Mouse (Mus musculus) myocyte (in vitro differentiated cells): Measurements from ENCODE around the gene Pafah1b2.

Source experiments
- CEBPB ChIP-seq: IDR thresholded peaks from 2 replicates; pipeline ENCODE4 v1.6.1; 2011; ENCODE audit warnings: mild to moderate bottlenecking, moderate library complexity; ENCODE audit not compliant: poor library complexity, insufficient read depth, severe bottlenecking
- E2F4 ChIP-seq: IDR thresholded peaks from one replicate; pipeline ENCODE4 v1.6.1; 2011; ENCODE audit warnings: mild to moderate bottlenecking, control low read depth, moderate library complexity; ENCODE audit not compliant: insufficient read depth
- MAX ChIP-seq: IDR thresholded peaks from one replicate; pipeline ENCODE4 v1.6.1; 2011; ENCODE audit warnings: low read depth, mild to moderate bottlenecking, control low read depth
- MYOD1 ChIP-seq, 3 experiments: IDR thresholded peaks; one replicate each; pipeline ENCODE4 v1.6.1; 2011; ENCODE audit warnings: control low read depth in 2 of 3, low read depth in 2 of 3, mild to moderate bottlenecking in 2 of 3, moderate library complexity in 1 of 3; ENCODE audit not compliant: insufficient read length in 2 of 3, control insufficient read depth in 1 of 3
- MYOG ChIP-seq, 3 experiments: IDR thresholded peaks; one replicate each; pipeline ENCODE4 v1.6.1; 2011; ENCODE audit warnings: control low read depth in 2 of 3, low read depth in 2 of 3, mild to moderate bottlenecking in 2 of 3; ENCODE audit not compliant: insufficient read length in 2 of 3, control insufficient read depth in 1 of 3, insufficient read depth in 1 of 3
- POLR2A ChIP-seq: IDR thresholded peaks from one replicate; pipeline ENCODE4 v1.6.1; 2011; ENCODE audit warnings: low read depth, mild to moderate bottlenecking, control low read depth, moderate library complexity; ENCODE audit not compliant: insufficient read length
- POLR2AphosphoS2 ChIP-seq: IDR thresholded peaks from one replicate; pipeline ENCODE4 v1.6.1; 2011; ENCODE audit warnings: low read depth, control low read depth; ENCODE audit not compliant: insufficient read length
- REST ChIP-seq: IDR thresholded peaks from one replicate; pipeline ENCODE4 v1.6.1; 2011; ENCODE audit warnings: mild to moderate bottlenecking, control low read depth, moderate library complexity; ENCODE audit not compliant: insufficient read depth, insufficient read length
- SRF ChIP-seq: IDR thresholded peaks from one replicate; pipeline ENCODE4 v1.6.1; 2011; ENCODE audit warnings: low read depth; ENCODE audit not compliant: control insufficient read depth, insufficient read length
- TCF12 ChIP-seq: IDR thresholded peaks from one replicate; pipeline ENCODE4 v1.6.1; 2011; ENCODE audit warnings: mild to moderate bottlenecking, control low read depth; ENCODE audit not compliant: poor library complexity, insufficient read depth, severe bottlenecking
- TCF3 ChIP-seq: IDR thresholded peaks from one replicate; pipeline ENCODE4 v1.6.1; 2011; ENCODE audit warnings: low read depth, control low read depth; ENCODE audit not compliant: insufficient read length
- USF1 ChIP-seq: IDR thresholded peaks from one replicate; pipeline ENCODE4 v1.6.1; 2011; ENCODE audit warnings: low read depth, mild to moderate bottlenecking, control low read depth, moderate library complexity

DNA sequence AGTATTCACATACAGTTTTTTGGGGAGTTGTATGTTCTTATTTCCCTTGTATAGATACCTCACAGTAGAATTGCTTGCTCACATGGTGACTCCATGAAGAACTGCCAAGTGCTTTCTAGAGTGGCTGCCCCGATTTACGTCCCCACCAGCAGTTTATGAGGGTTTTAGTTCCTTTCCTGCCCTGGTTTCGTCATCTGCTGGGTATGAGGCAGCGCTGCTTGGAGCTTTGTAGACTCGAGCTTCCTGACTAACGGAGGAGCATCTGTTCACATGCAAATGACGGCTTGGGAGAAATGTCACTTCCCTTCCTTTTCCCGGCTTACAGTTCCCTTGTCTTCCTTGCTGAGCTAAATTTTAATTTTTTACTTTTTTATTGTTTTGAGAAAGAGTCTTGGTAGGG is 15.5 kb upstream of the Pafah1b2 start:
- TF ChIP-seq POLR2A: no peak
- no peak for TF ChIP-seq USF1
- no peak for TF ChIP-seq MYOD1 (IDR thresholded peaks at IDR 0.05; ENCODE audit: control insufficient read depth in 1 of 3, insufficient read length in 2 of 3, low read depth in 2 of 3)
- no peak for TF ChIP-seq MAX
- TF ChIP-seq E2F4: no peak
- no peak for TF ChIP-seq MYOG (IDR thresholded peaks at IDR 0.05; ENCODE audit: control insufficient read depth in 1 of 3, insufficient read depth in 1 of 3, insufficient read length in 2 of 3, low read depth in 2 of 3)
- TF ChIP-seq TCF12: no peak
- TF ChIP-seq TCF3: no peak
- no peak for TF ChIP-seq CEBPB
- no peak for TF ChIP-seq POLR2AphosphoS2
- TF ChIP-seq SRF: no peak
- no peak for TF ChIP-seq REST
